Mouse (Mus musculus) embryonic fibroblast, embryonic 13.5 days (primary cell): ENCODE results near the gene Cmtr1. TPM values are rescaled to one million over a fixed set of nuclear protein-coding genes. Genes with fewer than 3 reads are reported as not detected.
A peak's percentile ranks its signal among the peaks of the same experiment; 100 is the strongest.
"Not testable (repeated sequence)": the region's sequence is repeated elsewhere in the genome, so short reads cannot be mapped to it uniquely, and the experiment has no call there.

Experiments used
- H3K27ac ChIP-seq: 2 replicates; pipeline ENCODE4 v1.5.1; 2012; ENCODE audit warnings: low read length, control low read depth, inconsistent platforms; ENCODE audit not compliant: insufficient read depth
- H3K4me1 ChIP-seq: 2 replicates; pipeline ENCODE4 v1.6.1; 2011; ENCODE audit warnings: low read length; ENCODE audit not compliant: control insufficient read depth, insufficient read depth
- H3K4me3 ChIP-seq: 2 replicates; pipeline ENCODE4 v1.5.1; 2011; ENCODE audit warnings: mild to moderate bottlenecking, control low read depth, low read length; ENCODE audit not compliant: insufficient read depth
- CTCF ChIP-seq: IDR thresholded peaks from 2 replicates; pipeline ENCODE4 v1.5.1; 2011; ENCODE audit warnings: mild to moderate bottlenecking, control low read depth, low read length, moderate library complexity, borderline replicate concordance; ENCODE audit not compliant: insufficient read depth
- POLR2A ChIP-seq: IDR thresholded peaks from 2 replicates; pipeline ENCODE4 v1.6.1; 2011; ENCODE audit warnings: low read depth, mild to moderate bottlenecking, control low read depth, low read length, moderate library complexity
- polyA plus RNA-seq: library from polyadenylated mRNA; stranded (reverse); fragments of >200 nt; gene quantifications from 2 replicates; pipeline ENCODE4 v1.2.4, GENCODE M21; 2011; ENCODE audit warnings: low read depth; ENCODE audit not compliant: missing spikeins, insufficient read length

Gene Cmtr1
- polyA plus RNA-seq: 68.9 and 76.3 TPM in 2 replicates

DNA sequence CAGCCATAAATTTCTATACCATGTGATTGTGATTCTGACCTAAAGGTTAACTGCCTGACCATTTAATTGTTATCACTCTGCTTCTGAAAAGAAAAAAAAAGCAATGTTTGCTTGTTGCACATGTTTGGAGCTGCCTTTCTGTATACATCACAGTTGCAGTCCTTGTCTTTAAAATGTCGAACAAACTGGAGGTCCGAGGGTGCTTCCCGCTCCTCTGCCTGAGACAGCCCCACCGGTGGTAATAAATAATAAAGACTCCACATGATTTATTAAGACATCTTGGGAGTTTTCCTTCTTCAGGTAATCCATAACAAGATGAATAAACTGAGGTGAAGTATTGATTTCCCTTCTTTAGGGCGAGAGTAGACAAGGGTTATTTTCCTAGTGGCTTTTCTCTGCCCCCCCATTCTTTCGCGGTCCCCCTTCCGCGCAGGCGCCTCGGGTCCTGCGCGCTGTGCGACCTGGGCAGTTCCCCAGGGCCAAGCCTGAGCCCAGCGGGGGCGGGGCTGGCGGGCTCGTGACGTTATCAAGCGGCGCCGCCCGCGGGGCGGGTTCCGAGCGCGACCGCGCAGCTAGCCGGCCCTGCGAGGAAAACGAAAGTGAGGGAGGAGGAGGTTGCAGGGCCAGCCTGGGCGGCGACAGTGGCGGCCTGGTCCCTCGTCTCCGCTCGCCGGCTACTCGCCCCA, at the start of gene Cmtr1:
TSS of gene Cmtr1 (plus strand) at position 520 of the 686 bp plus-strand sequence.
- Histone ChIP-seq H3K4me3 (peak within 1 kb of the TSS; percentile 83), H3K4me1 (no peaks in the 10 kb centered on the region; the same call in 1 of the 2 replicates), H3K27ac (peak within 1 kb of the TSS; percentile 84)
- TF ChIP-seq CTCF: no peak
- TF ChIP-seq POLR2A: peak; percentile 88

DNA sequence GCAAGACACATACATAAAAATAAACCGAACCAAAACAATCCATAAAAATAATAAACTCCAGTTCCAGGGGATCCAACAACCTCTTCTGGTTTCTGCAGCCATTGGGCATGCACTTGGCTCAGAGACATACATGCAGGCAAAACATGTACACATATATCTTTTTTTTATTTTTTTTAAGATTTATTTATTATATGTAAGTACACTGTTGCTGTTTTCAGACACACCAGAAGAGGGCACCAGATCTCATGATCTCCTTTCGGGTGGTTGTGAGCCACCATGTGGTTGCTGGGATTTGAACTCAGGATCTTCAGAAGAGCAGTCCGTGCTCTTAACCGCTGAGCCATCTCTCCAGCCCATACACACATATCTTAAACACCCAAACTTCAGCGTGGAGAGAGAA, 46.9 kb upstream of the Cmtr1 start:
- H3K4me3 ChIP-seq, H3K4me1 ChIP-seq, H3K27ac ChIP-seq: not testable (repeated sequence)

DNA sequence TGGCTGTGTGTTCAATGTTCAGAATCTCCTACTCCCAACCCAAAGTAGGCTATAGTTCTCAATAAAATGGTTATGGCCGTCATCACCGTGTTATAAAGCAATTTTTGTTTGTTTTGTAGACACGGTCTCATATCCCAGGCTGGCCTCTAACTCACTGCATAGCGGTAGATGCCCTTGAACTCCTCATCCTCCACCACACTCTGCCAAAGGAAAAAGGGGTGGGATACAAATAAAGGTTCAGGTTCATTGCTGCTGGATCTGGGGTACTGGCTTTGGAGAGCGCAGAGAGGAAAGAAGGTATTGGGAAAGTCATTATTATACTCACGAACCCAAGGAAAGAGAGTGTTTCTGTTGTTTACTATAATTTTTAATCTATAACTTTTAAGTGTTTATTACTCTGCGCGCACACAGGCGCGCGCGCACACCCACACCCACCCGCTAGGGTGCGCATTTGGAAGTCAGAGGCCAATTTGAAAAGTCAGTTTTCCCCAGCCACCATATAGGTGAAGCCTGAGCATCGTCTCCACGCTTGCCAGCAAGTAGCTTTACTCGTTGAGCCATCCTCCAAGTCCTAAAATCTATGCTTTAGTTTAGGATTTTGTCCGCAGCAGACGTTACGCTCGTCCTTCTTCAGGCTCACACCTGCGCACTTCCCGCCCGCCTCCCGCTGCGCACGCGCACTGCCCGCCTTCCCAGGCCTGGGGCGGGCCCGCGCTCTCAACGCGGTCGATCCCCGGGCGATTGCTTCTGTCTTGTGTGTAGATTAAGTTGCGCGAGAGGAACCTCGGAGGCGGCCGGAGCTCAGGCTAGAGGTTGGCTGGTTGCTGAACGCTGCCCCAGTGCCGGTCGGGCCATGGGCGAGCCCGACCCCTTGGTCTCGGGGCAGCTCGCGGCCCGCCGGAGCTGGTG, 46.0 kb upstream of the Cmtr1 start, which contains the start of the genes Rnf8 and Gm28043:
TSS of gene Rnf8 (plus strand) at position 676 of the 909 bp plus-strand sequence.
TSS of gene Gm28043 (plus strand) at position 762 of the 909 bp plus-strand sequence.
- peak; percentile 92 for TF ChIP-seq POLR2A
- no peak for TF ChIP-seq CTCF
- Histone ChIP-seq H3K27ac (peak within 1 kb of the TSS; percentile 68), H3K4me3 (peak within 1 kb of the TSS; percentile 98)

GRCm38 (mm10) chr17:29615024-29615551, 45.3 kb upstream of the Cmtr1 start:
- H3K27ac ChIP-seq: peak overlapping the region; percentile 68
- peak overlapping the region; percentile 98 for H3K4me3 ChIP-seq
- TF ChIP-seq POLR2A (no peak), CTCF (no peak)
- H3K4me1 ChIP-seq: no peaks in the 10 kb centered on the region

More for the DNA sequence above, 46.0 kb upstream of the Cmtr1 start, which contains the start of the genes Rnf8 and Gm28043:
- no peaks in the 10 kb centered on the region for H3K4me1 ChIP-seq

GRCm38 (mm10) chr17:29615616-29616015, 44.8 kb upstream of the Cmtr1 start:
- TF ChIP-seq POLR2A (no peak), CTCF (no peak)
- no peak overlapping the region for H3K27ac ChIP-seq
- peak overlapping the region; percentile 98 for H3K4me3 ChIP-seq
- H3K4me1 ChIP-seq: no peaks in the 10 kb centered on the region

DNA sequence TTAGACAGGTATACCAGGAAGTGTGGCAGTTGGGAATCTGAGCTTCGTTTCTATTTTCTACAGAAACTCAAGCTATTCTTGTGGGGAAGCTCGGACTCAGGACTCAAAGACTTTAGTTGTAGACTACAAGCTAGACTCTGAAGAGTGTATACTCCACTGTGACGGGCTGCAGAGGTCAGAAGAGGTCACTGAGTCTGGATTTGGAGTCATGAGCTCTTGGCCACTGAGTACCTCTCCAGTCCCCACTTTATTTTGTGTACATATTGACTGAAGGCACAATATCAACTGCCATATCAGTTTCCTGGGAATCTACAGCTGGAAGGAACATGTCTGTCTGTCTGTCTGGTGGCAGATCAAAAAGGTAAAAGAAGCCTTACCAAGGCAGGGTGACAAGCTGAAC, 41.2 kb upstream of the Cmtr1 start:
- H3K27ac ChIP-seq: no peak overlapping the region
- H3K4me1 ChIP-seq: no peaks in the 10 kb centered on the region
- no peak overlapping the region for H3K4me3 ChIP-seq
- no peak for TF ChIP-seq CTCF
- TF ChIP-seq POLR2A: no peak

- H3K27ac ChIP-seq: no peak overlapping the region
- no peak overlapping the region for H3K4me3 ChIP-seq
- H3K4me1 ChIP-seq: no peaks in the 10 kb centered on the region
- no peak for TF ChIP-seq POLR2A
- TF ChIP-seq CTCF: no peak
Measured at GRCm38 (mm10) chr17:29623488-29623887, 36.9 kb upstream of the Cmtr1 start.

DNA sequence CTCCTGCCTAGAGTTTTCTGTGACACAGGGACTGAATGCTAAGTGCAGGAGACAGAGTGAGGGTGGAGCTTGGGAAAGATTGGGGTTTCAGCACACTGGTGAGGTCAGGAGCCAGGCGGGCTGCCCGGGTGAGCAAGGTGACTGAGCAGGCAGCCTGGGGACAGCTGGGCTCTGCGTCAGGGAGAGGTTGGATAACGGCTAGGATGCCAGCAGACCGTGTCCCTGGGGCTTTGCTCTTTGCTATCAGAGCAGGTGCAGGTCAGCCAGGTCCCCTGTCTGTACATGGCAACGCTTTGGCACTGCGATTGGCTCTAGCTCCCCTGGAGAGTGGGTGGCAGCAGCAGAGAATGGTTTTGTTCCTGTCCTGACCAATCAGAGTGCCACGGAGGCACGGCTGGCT, 33.1 kb upstream of the Cmtr1 start:
- H3K27ac ChIP-seq: no peak overlapping the region
- H3K4me3 ChIP-seq: no peak overlapping the region
- no peak for TF ChIP-seq POLR2A
- TF ChIP-seq CTCF: no peak
- H3K4me1 ChIP-seq: no peaks in the 10 kb centered on the region

- no peak overlapping the region for H3K27ac ChIP-seq
- H3K4me1 ChIP-seq: no peaks in the 10 kb centered on the region
- TF ChIP-seq POLR2A: no peak
- TF ChIP-seq CTCF: no peak
- no peak overlapping the region for H3K4me3 ChIP-seq
Measured at GRCm38 (mm10) chr17:29628946-29629345, 31.4 kb upstream of the Cmtr1 start.
